ENCODE assay signal across 10 mouse cellular contexts in the genomic region with DNA sequence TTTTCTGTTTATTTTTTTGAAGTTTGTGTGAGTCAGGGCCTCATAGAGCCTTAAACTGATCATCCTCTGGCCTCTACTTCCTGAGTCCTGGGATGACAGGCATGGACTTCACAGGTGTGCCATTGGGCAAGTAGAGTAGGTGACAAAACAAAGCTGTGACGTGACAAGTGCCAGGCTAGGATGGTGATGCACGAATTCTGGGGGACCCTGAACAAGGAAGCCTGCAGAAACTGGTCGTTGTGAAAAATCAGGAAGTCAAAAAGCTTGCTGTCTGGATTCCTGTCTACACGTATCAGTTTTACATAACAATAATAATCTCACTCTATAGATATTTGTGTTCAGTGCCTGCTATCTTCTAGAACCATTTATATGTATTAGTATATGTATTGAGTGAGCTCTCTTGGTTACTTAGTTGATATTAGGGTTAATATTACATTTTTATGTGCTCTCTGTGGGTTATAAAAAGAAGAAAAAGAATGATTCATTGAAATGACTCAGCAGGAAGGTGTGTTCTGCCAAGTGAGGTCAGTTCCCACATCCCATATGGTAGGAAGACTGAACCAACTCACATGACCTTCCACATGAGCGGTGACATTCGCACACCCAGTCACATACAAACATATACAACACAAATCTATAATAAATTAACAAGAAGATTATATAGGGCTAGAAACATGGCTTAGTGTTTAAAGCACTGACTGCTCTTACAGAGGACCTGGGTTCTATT. TPM values are rescaled to one million over a fixed set of nuclear protein-coding genes. Genes with fewer than 3 reads are reported as not detected.
A peak's percentile ranks its signal among the peaks of the same experiment; 100 is the strongest.
DNase-seq lines count a peak whose midpoint lies in the region; ATAC-seq and TF ChIP-seq lines count a peak whose summit lies in the region.
"Had no signal": no experiment of that assay in that cellular context is flagged by ENCODE, and none has a peak within 500 bp of the region (broad histone marks: within the 10 kb centered on the region; RNA-seq: fewer than 3 reads in every experiment).

No protein-coding gene starts in this region.

- WGBS in liver, postnatal 0 days (ENCODE audit: insufficient replicate concordance): 44% methylated on average over 6 of the region's 6 CpGs
- 58% methylated on average over 6 of the region's 6 CpGs for WGBS in liver, embryonic 11.5 days
- 91% methylated on average over 6 of the region's 6 CpGs for WGBS in hindbrain, embryonic 13.5 days
- WGBS in forebrain, embryonic 14.5 days: 91% methylated on average over 6 of the region's 6 CpGs

- no peaks in the 10 kb centered on the region for H3K9me3 ChIP-seq in liver, postnatal 0 days (ENCODE audit: low read length)
- no peaks in the 10 kb centered on the region for H3K9me3 ChIP-seq in liver, embryonic 11.5 days (ENCODE audit: control insufficient read depth, low read length)
- no peaks in the 10 kb centered on the region for H3K9me3 ChIP-seq in hindbrain, embryonic 13.5 days
- no peaks in the 10 kb centered on the region for H3K9me3 ChIP-seq in forebrain, embryonic 14.5 days (replicated peaks; ENCODE audit: control insufficient read depth, low read length)

- ATAC-seq in liver, postnatal 0 days: no peak
- ATAC-seq in liver, embryonic 11.5 days (replicated peaks; ENCODE audit: low FRiP score): no peak
- ATAC-seq in hindbrain, embryonic 13.5 days (ENCODE audit: low FRiP score): no peak
- no peak for ATAC-seq in forebrain, embryonic 14.5 days

- peak; percentile 36 for DNase-seq in cerebellum, adult 9-10 months
- no peak for DNase-seq in cerebellum, postnatal 4 days (ENCODE audit: low spot score in 2 of 2)
- no peak for DNase-seq in liver, postnatal 0 days
- DNase-seq in liver, embryonic 11.5 days (ENCODE audit: low spot score): no peak
- peak; percentile 60 for DNase-seq in fibroblast of lung, adult 2 months (ENCODE audit: low read depth)
- DNase-seq in splenic B cell, adult 2 months (ENCODE audit: low read depth, low spot score): peak; percentile 3
- no peak for DNase-seq in forebrain, embryonic 14.5 days (ENCODE audit: low spot score)
- DNase-seq: gastrocnemius, postnatal 36 days; layer of hippocampus, postnatal 36 days had no signal

- no peaks in the 10 kb centered on the region for H3K36me3 ChIP-seq in liver, postnatal 0 days (replicated peaks; ENCODE audit: insufficient read depth, low read length)
- no peaks in the 10 kb centered on the region for H3K36me3 ChIP-seq in liver, embryonic 11.5 days (ENCODE audit: control insufficient read depth, insufficient read depth, low read length)
- H3K36me3 ChIP-seq in splenic B cell, adult 2 months (ENCODE audit: control insufficient read depth, insufficient read depth, low read length, poor library complexity, severe bottlenecking): no peaks in the 10 kb centered on the region
- H3K36me3 ChIP-seq in hindbrain, embryonic 13.5 days: no peaks in the 10 kb centered on the region
- no peaks in the 10 kb centered on the region for H3K36me3 ChIP-seq in forebrain, embryonic 14.5 days (ENCODE audit: control insufficient read depth, insufficient read depth, low read length)

- H3K27me3 ChIP-seq in liver, postnatal 0 days (ENCODE audit: insufficient read depth, low read length): no peaks in the 10 kb centered on the region
- H3K27me3 ChIP-seq in liver, embryonic 11.5 days (replicated peaks; ENCODE audit: control insufficient read depth, insufficient read depth, low read length): no peaks in the 10 kb centered on the region
- no peaks in the 10 kb centered on the region for H3K27me3 ChIP-seq in splenic B cell, adult 2 months (ENCODE audit: control insufficient read depth, insufficient read depth, low read length, poor library complexity, severe bottlenecking)
- peaks cover 16% of the 10 kb centered on the region for H3K27me3 ChIP-seq in hindbrain, embryonic 13.5 days
- peaks cover 31% of the 10 kb centered on the region for H3K27me3 ChIP-seq in forebrain, embryonic 14.5 days (replicated peaks; ENCODE audit: control insufficient read depth, insufficient read depth, low read length)

- peaks cover 2% of the 10 kb centered on the region for H3K4me1 ChIP-seq in liver, postnatal 0 days (ENCODE audit: insufficient read depth)
- no peaks in the 10 kb centered on the region for H3K4me1 ChIP-seq in liver, embryonic 11.5 days (replicated peaks; ENCODE audit: control insufficient read depth, insufficient read depth, low read length)
- no peaks in the 10 kb centered on the region for H3K4me1 ChIP-seq in hindbrain, embryonic 13.5 days (replicated peaks)
- no peaks in the 10 kb centered on the region for H3K4me1 ChIP-seq in forebrain, embryonic 14.5 days (ENCODE audit: control insufficient read depth, insufficient read depth, low read length)

- 0 out of 2 replicates have a peak overlapping the region, but pooled peaks have one; percentile 7 for H3K27ac ChIP-seq in liver, postnatal 0 days (ENCODE audit: low read depth)
- no peak overlapping the region for H3K27ac ChIP-seq in liver, embryonic 11.5 days (ENCODE audit: low read depth, low read length)
- no peak overlapping the region for H3K27ac ChIP-seq in hindbrain, embryonic 13.5 days
- no peak overlapping the region; the same call in 1 of the 2 replicates for H3K27ac ChIP-seq in forebrain, embryonic 14.5 days (ENCODE audit: low read depth, low read length)

- no peak for TF ChIP-seq EP300 in liver, postnatal 0 days (IDR thresholded peaks at IDR 0.05; ENCODE audit: low read depth)

- TF ChIP-seq CTCF in liver, postnatal 0 days (IDR thresholded peaks at IDR 0.05; ENCODE audit: low read depth): no peak

- H3K4me3 ChIP-seq in liver, postnatal 0 days (ENCODE audit: low read depth, low read length): no peak overlapping the region
- H3K4me3 ChIP-seq in liver, embryonic 11.5 days (ENCODE audit: low read depth, low read length): no peak overlapping the region
- no peak overlapping the region for H3K4me3 ChIP-seq in hindbrain, embryonic 13.5 days
- H3K4me3 ChIP-seq in forebrain, embryonic 14.5 days (ENCODE audit: low read depth, low read length): no peak overlapping the region

- H3K4me2 ChIP-seq in liver, postnatal 0 days (ENCODE audit: low read depth, low read length): no peak overlapping the region
- no peak overlapping the region for H3K4me2 ChIP-seq in liver, embryonic 11.5 days
- no peak overlapping the region for H3K4me2 ChIP-seq in hindbrain, embryonic 13.5 days
- no peak overlapping the region for H3K4me2 ChIP-seq in forebrain, embryonic 14.5 days (ENCODE audit: low read length)

- no peak overlapping the region for H3K9ac ChIP-seq in liver, postnatal 0 days (replicated peaks)
- no peak overlapping the region for H3K9ac ChIP-seq in liver, embryonic 11.5 days (ENCODE audit: low read depth, low read length)
- H3K9ac ChIP-seq in hindbrain, embryonic 13.5 days: no peak overlapping the region
- H3K9ac ChIP-seq in forebrain, embryonic 14.5 days (ENCODE audit: low read length): no peak overlapping the region

RNA-seq across cellular contexts. Expression of a gene that starts 37.2 kb away (rescaled TPM):
- polyA plus RNA-seq in liver, postnatal 0 days (2015; fragmentation: Nextera tagmentation; extraction: Ambion mirVana): 1.8 and 1.9 TPM in 2 replicates
- polyA plus RNA-seq in liver, embryonic 11.5 days (2014; fragmentation: Nextera tagmentation; extraction: Ambion mirVana): 4.2 and 4.9 TPM in 2 replicates
- 5.9 and 7.9 TPM in 2 replicates for polyA plus RNA-seq in hindbrain, embryonic 13.5 days (2015; fragmentation: Nextera tagmentation; extraction: Ambion mirVana)
- 2.3 and 2.9 TPM in 2 replicates for polyA plus RNA-seq in forebrain, embryonic 14.5 days (2014; fragmentation: Nextera tagmentation; extraction: Ambion mirVana)

RNA-seq across cellular contexts. Expression of a gene that starts 58.3 kb away (rescaled TPM):
- polyA plus RNA-seq in liver, postnatal 0 days (2015; fragmentation: Nextera tagmentation; extraction: Ambion mirVana): 16.8 and 18.3 TPM in 2 replicates
- 49.8 and 52.4 TPM in 2 replicates for polyA plus RNA-seq in liver, embryonic 11.5 days (2014; fragmentation: Nextera tagmentation; extraction: Ambion mirVana)
- polyA plus RNA-seq in hindbrain, embryonic 13.5 days (2015; fragmentation: Nextera tagmentation; extraction: Ambion mirVana): 139 and 143 TPM in 2 replicates
- 131 and 153 TPM in 2 replicates for polyA plus RNA-seq in forebrain, embryonic 14.5 days (2014; fragmentation: Nextera tagmentation; extraction: Ambion mirVana)

Comparison
In these comparisons a context has a peak if more than half of its experiments do, and no peak if none do; other contexts are left out.
1. DNase-seq: peak in cerebellum, adult 9-10 months (single experiment), fibroblast of lung, adult 2 months (single experiment) and splenic B cell, adult 2 months (single experiment); none in cerebellum, postnatal 4 days (0 of 2), liver, postnatal 0 days (single experiment), liver, embryonic 11.5 days (single experiment) and forebrain, embryonic 14.5 days (single experiment).